Mouse (Mus musculus) spleen, postnatal 36 days (tissue): Measurements from ENCODE around the gene Olfr212.
"Not testable (repeated sequence)": the region's sequence is repeated elsewhere in the genome, so short reads cannot be mapped to it uniquely, and the experiment has no call there.

Source experiments
- DNase-seq, 2 experiments: peaks; one replicate each; pipeline ENCODE4 v3.0.0; 2022; ENCODE audit warnings: low spot score in 2 of 2, mixed read lengths in 1 of 2

Olfr212 gene

GRCm38 (mm10) chr6:116506302-116507003, at the start of gene Olfr212:
Gene Olfr212, plus strand, starts transcription at chr6:116506516.
- DNase-seq, result not testable (repeated sequence)

DNA sequence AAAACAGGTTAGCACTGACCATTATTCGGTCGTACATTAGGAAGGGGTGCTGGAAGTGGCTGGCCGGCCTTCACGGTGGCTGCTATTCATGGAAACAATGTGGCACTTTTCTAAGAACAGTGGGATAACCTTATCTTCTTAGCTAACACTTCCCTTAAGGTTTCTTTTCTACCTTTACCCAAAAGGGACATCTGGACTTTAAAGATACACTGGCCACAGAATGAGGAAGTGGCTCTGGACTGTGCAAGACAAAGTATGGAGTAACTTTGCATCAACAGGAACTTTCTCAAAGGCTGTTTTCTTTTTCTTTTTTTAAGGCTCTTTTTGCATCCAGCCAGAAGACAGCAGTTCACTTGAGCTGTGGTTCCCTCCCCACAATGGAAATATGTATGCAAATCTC, 47.6 kb upstream of the Olfr212 start:
- peak in 1 of 2 experiments; percentile 10 for DNase-seq

DNA sequence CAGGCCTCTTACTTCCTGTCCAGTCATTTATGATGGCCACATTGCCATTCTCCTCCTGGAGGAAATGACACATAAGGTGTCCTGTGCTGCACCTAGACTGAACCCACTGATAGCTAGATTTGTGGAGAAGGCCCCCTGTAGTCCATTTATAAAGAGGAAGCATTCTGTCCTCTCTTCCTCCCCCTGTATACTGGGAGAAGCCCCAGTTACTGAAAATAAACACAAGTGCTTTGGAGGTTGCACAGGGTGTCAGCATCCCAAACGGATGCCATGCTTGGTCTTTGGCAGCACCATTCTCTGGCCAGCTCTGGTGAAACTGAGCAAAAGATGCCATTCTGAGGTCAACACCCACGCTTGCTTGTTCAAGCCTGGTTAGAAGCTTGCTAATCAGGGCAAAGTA, 47.1 kb upstream of the Olfr212 start:
- DNase-seq, result no peak

- DNase-seq, result no peak
Measured at GRCm38 (mm10) chr6:116460544-116461283, 45.6 kb upstream of the Olfr212 start, which contains the start of gene Alox5. Gene Alox5, minus strand, starts transcription at chr6:116461178.

DNA sequence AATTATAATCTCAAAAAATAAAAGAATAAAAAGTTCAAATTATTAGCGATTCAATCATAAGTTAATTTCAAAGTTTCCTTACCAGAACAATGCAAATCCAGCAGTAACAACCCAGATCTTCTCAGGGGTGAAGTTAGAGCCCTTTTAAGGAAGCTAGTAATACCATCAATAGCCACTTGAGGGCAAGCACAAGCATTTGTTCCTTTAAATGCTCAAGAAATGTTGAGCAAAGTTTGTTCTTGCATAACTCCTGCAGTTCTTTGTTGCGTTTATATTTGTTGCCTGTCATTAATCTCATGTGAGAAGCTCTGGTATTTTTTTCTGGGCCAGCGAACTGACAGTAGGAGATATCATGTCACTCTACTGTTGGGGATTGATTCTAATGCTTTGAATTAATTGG, 38.2 kb upstream of the Olfr212 start:
- DNase-seq, result no peak

GRCm38 (mm10) chr6:116485081-116485480, 21.2 kb upstream of the Olfr212 start:
- no peak for DNase-seq

DNA sequence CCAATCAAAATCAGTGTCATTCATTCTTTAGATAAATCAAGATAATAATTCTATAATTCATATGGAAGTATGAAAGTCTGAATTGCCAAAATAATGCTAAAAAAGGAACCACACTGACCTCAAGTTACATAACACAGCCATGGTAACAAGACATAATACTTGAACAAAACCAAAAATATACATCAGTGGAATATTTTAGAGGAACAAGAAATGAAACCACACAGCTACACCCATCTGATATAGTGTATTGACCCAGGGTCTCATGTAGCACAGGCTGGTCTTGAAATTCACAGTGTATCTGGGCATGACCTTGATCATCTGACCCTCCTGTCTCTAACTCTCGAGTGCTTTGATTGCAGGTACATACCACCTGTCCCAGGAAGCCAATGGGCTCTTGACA, 19.5 kb upstream of the Olfr212 start:
- DNase-seq, result no peak

- DNase-seq, result no peak
Measured at GRCm38 (mm10) chr6:116488791-116489190, 17.5 kb upstream of the Olfr212 start, which contains the start of gene Olfr211. Gene Olfr211, plus strand, starts transcription at chr6:116489091.

GRCm38 (mm10) chr6:116493742-116494141, 12.6 kb upstream of the Olfr212 start:
- DNase-seq, result no peak

GRCm38 (mm10) chr6:116495960-116496359, 10.4 kb upstream of the Olfr212 start:
- DNase-seq, result no peak

GRCm38 (mm10) chr6:116514832-116515231, 8.5 kb downstream of the Olfr212 start:
- no peak for DNase-seq

- DNase-seq, result no peak
Measured at GRCm38 (mm10) chr6:116538156-116538555, 31.8 kb downstream of the Olfr212 start, which contains the start of gene Olfr213. Gene Olfr213, plus strand, starts transcription at chr6:116538456.

DNA sequence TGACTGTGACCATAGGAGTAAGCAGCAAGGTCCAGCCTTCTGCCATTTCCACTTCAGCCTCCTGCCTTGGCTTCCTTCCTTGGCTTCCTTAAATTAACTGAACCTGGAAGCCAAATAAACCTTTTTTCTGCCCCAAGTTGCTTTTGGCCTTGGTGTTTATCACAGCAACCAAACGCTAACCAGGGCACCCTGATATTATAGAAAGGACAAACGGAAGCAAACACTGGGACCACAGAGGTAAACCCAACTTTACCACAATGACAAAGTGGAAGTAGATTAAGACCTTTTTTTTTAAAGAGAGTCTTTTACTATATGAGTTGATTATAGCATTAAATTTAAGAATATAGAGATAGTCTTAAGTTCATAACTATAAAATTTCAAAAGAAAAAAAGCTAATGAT, 36.2 kb downstream of the Olfr212 start:
- no peak for DNase-seq

DNA sequence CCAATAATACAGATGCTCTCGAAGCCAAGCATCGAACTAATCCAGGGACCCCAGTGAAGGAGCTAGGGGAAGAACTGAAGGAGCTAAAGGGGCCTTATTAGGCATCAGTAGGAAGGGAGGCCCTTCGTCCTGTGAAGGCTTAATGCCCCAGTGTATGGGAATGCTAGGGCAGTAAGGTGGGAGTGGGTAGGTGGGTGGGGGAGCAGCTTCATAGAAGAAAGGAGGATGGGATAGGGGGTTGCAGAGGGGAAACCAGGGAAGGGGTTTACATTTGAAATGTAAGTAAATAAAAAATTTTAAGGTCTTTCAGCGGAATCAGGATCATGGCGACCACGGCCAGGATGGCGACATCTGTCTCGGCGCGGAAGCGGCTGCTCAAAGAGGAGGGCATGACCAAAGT, 44.5 kb downstream of the Olfr212 start, which contains the start of gene Gm5580:
TSS of gene Gm5580 (plus strand) at position 301 of the 400 bp plus-strand sequence.
- DNase-seq, result not testable (repeated sequence)

- no peak for DNase-seq
Measured at GRCm38 (mm10) chr6:116553935-116554334, 47.6 kb downstream of the Olfr212 start, which contains the start of gene Olfr214. Gene Olfr214, plus strand, starts transcription at chr6:116554235.

DNA sequence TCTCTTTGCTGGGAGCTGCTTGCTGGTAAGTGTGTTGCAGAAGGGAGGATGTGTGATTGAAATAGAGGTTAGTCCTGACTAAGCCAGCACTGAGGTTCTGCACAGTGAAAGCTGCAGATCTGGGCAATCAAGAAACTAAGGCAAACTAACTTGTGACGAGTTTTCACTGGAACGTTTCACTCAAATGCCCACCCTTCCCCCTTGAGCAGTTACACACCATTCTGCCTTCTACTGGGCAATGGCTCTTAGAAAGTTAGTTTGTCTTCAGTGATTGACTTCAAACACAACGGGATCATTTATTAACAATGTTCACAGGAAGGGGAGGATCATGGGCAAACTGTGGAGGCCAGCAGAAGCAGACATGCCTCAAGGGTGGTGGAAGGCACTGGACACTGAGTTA, 48.6 kb downstream of the Olfr212 start:
- DNase-seq, result no peak
